In the genomic region with DNA sequence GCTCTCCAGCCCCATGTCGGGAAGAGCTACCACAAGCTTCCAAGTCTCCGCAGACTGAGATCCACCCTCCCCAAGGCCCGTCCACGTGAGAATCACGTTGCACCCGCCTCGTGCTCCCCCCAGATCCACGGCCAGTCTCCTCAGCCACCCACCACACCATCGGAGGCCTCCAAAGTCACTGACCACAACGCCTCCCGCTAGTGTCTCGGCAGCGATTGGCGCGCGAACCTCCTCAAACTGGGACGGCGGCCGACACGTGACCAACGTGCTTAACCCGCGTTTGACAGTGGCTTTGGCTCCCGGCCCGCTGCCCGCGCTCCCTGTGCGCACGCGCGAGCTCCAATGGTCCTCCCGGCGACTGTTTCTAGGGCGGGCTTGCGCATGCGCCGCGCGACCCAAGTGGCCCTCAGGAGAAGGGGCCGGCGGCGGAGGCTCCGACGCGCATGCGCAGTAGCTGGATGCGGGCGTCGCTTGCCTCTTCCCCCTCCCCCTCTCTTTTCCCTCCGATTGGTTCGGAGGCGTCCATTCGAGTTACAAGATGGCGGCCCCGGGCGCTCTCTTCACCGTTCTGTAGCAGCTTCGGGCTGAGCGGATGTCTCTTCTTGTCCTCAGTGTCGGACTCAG, we compare ENCODE assay signal across 8 mouse cellular contexts. TPM values are rescaled to one million over a fixed set of nuclear protein-coding genes. Genes with fewer than 3 reads are reported as not detected.
DNase-seq lines count a peak whose midpoint lies in the region; ATAC-seq lines count a peak whose summit lies in the region.

A gene (plus strand): TSS at position 528 of the 624 bp plus-strand sequence.

- DNase-seq in adipocyte (ENCODE audit: low spot score), result peak; percentile 99
- peak; percentile 100 for DNase-seq in embryo, embryonic 10 days (ENCODE audit: low spot score)
- peak; percentile 100 for DNase-seq in gastrocnemius, postnatal 10 days
- peak; percentile 100 for DNase-seq in induced T-regulatory cell, adult 2 months (ENCODE audit: low read depth)
- peak; percentile 97 to 100 for DNase-seq in left cerebral cortex, adult 9 months (ENCODE audit: low spot score in 2 of 2)
- DNase-seq in right cerebral cortex, postnatal 14 days, result peak; percentile 100
- peak; percentile 98 to 100 for DNase-seq in urinary bladder, postnatal 36 days (ENCODE audit: low spot score in 2 of 2)

- peak; percentile 80 for ATAC-seq in megakaryocyte progenitor cell, adult 5-6 weeks (replicated peaks; ENCODE audit: poor library complexity)

RNA-seq across cellular contexts. Expression of the gene that starts here (rescaled TPM):
- total RNA-seq in gastrocnemius, postnatal 10 days (2021), result 10 to 100 TPM; 14.5 to 17.9 TPM
- 43.6 and 44.8 TPM in 2 replicates for total RNA-seq in megakaryocyte progenitor cell, adult 5-6 weeks (2015)
- 87.7 and 99.3 TPM in 2 replicates for total RNA-seq in megakaryocyte progenitor cell, adult 5-6 weeks (2017)

Comparison
In these comparisons a context has a peak if more than half of its experiments do, and no peak if none do; other contexts are left out.
1. Peak in every context shown above with its lines: DNase-seq and ATAC-seq.